Mouse (Mus musculus): ENCODE measurements around the gene Mtif3. TPM values are rescaled to one million over a fixed set of nuclear protein-coding genes. Genes with fewer than 3 reads are reported as not detected.
A peak's percentile ranks its signal among the peaks of the same experiment; 100 is the strongest.
"Not testable (repeated sequence)": the region's sequence is repeated elsewhere in the genome, so short reads cannot be mapped to it uniquely, and the experiment has no call there.

Gene Mtif3
- total RNA-seq, 2 experiments from 2014 or later, result 17.6 to 20.6 TPM

DNA sequence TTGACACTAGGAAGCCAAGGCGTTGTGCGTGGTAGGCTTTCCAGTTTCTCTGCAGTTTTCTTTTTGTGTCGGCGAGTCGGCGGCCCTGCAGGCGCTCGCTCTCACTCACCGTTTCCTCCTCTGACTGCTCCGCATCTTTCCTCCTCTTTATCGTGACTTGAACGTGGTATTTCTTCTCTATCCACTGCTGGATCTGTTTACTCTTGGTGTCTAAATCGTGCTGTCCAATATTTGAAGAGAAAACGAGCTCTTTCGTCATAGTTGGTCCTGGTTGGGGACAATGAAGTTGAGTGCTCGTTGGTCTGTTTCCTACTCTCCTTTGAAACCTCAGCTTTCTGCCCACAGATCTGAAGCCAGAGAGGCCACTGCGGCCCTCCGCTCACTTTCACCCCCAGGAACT, 6.9 kb downstream of the Mtif3 start:
- intact Hi-C loops (cut with DNase I), result no loop called here

DNA sequence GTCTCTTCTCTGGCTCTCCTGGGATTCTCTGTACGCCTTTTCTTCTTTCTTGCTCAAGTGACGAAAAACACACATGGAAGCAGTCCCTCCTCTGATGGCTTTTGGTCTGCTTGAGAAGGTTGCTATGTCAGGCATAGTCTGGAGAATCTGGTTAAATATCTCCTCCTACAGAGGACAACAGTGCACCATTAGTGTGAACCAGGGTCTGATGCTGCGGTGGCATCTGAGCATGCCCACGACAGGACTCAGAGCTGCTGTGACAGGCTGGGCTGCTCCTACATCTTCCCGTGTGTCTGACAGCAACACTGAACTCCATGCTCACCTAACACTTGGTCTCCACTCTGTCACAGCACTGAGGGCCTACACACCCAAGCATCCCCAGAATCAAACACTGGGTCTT, 7.9 kb downstream of the Mtif3 start:
- no peak for DNase-seq
- intact Hi-C loops (cut with DNase I), result no loop called here

More for the DNA sequence above, 6.9 kb downstream of the Mtif3 start:
- no peak for DNase-seq

- intact Hi-C loops (cut with DNase I), result no loop called here
- DNase-seq, result peak in 1 of 2 experiments; percentile 12
These were observed 9.0 kb downstream of the Mtif3 start for GRCm38 (mm10) chr5:146954576-146954975.

DNA sequence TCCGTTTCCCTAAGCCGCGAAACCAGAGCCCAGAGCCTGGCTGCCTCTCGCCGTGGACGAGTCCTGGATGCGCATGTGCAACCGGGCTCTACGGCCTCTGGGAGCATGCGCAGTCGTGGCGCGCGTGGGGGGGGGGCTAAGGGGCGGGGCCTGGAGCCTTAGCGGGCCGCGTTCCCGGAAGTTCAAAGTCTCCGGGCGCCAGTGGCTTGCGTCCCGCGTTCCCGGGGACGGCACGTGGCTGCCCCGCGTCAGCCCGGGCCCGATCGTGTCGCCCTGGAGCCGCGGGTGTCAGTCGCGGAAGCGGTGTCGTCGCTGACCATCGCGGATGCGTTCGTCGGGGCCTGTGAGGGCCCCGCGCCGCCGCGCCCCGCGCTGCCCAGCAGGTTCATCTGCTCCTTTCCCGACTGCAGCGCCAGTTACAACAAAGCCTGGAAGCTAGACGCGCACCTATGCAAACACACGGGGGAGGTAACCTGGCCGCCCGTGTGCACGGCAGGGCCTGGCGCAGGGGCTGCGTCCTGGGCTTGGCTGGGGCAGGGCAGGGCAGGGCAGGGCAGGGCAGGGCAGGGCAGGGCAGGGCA, 15.0 kb downstream of the Mtif3 start, which contains the start of gene Gtf3a:
TSS of gene Gtf3a (plus strand) at position 150 of the 581 bp plus-strand sequence.
- DNase-seq, result peak; percentile 65 to 75
- intact Hi-C loops (cut with DNase I), result no loop called here

GRCm38 (mm10) chr5:146948041-146948507, 15.5 kb downstream of the Mtif3 start:
- intact Hi-C loops (cut with DNase I), result no loop called here
- DNase-seq, result no peak

- intact Hi-C loops (cut with DNase I), result no loop called here
These were observed 16.1 kb downstream of the Mtif3 start for GRCm38 (mm10) chr5:146947497-146947896.

GRCm38 (mm10) chr5:146946682-146947081, 16.9 kb downstream of the Mtif3 start:
- intact Hi-C loops (cut with DNase I), result no loop called here
- no peak for DNase-seq

More at GRCm38 (mm10) chr5:146947497-146947896, 16.1 kb downstream of the Mtif3 start:
- DNase-seq, result no peak

GRCm38 (mm10) chr5:146944568-146944967, 19.0 kb downstream of the Mtif3 start:
- intact Hi-C loops (cut with DNase I), result loop anchor here (5.0 kb wide), 1 partner anchor 43 kb away; no protein-coding TSS in a partner anchor
- no peak for DNase-seq

DNA sequence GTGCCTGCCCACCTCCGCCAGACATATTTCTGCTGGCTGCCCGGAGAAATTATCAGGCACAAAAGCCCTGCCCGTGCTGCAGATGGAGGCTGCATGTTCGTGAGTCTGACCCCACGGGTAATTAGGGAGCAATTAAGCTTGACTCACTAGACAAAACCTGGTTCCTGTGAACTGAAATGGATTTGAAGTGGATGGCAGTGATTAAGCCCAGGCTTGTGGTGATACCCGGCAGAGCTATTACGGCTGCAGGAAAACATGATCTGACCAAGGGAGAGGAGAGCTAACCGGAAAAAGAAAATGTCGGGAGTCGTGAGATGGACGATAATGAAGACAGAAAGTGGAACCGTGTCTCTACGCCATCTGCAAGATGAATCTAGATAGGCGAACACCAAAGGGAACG, 20.6 kb downstream of the Mtif3 start:
- no peak for DNase-seq
- intact Hi-C loops (cut with DNase I), result loop anchor here (5.0 kb wide), 1 partner anchor 44 kb away; no protein-coding TSS in a partner anchor

DNA sequence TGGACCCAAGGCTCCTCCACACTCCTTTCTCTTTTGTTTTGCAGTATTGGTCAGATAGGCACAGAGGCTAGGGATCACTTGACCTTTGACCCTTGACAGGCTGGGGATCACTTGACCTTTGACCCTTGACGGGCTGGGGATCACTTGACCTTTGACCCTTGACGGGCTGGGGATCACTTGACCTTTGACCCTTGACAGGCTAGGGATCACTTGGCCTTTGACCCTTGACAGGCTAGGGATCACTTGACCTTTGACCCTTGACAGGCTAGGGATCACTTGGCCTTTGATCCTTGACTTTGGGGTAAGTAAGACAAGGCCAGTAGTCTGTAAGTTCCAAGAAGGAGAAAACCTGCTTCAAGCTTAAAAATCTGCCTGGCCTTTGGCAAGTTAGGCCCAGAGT, 21.7 kb downstream of the Mtif3 start:
- not testable (repeated sequence) for DNase-seq
- intact Hi-C loops (cut with DNase I), result loop anchor here (5.0 kb wide), 1 partner anchor 45 kb away; no protein-coding TSS in a partner anchor

- intact Hi-C loops (cut with DNase I), result loop anchor here (5.0 kb wide), 1 partner anchor 47 kb away; no protein-coding TSS in a partner anchor
- no peak for DNase-seq
These were observed 23.4 kb downstream of the Mtif3 start for GRCm38 (mm10) chr5:146940219-146940618.

GRCm38 (mm10) chr5:146939109-146939796, 24.3 kb downstream of the Mtif3 start:
- no peak for DNase-seq
- intact Hi-C loops (cut with DNase I), result loop anchor here (2.0 kb wide), 1 partner anchor 288 kb away; no protein-coding TSS in a partner anchor

DNA sequence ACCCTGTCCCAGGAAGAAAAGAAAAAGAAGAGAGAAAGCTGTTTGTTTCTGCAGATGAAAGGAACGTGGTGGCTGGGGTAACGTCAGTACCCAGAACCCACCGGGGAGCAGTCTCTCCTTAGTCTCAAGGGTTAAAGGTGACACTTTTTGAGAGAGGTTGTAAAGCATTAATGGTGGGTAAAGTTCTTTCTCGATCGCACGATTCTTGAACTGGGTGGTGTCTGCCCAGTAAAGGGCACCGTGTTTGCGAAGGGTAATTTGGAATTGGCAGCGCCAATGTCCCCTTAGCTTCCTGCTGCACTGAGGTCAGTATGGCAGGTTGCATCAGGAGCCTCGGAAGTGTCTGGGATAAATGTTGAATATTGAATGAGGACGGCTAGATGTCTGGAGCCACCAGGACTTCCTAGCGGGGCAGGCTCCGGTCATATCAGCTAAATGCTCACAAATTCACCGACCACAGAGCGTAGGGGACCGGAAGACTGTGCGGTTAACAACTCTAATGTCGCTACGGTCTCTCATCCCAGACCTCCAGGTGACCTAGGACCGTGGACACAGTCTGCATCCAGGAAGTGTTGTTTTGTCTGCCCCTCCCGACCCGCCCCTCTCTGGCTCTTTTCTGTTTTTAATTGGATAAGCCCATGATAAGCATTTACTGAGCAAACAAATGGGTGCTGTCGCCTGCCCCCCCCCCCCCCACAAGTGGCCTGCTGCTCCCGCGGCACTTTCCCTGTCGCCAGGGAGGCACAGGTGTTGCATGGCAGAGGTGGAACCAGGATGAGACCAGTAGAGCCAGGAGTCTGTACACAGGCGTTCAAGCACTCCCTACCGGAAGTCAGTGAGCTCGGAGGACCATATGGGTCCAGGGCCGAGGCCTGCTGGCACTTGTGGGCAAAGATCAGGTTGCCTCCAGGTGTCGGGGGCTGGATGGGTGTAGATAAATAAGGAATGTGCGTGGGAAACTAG, 25.8 kb downstream of the Mtif3 start:
- intact Hi-C loops (cut with DNase I), result loop anchor here (2.0 kb wide), 1 partner anchor 289 kb away; no protein-coding TSS in a partner anchor
- no peak for DNase-seq

DNA sequence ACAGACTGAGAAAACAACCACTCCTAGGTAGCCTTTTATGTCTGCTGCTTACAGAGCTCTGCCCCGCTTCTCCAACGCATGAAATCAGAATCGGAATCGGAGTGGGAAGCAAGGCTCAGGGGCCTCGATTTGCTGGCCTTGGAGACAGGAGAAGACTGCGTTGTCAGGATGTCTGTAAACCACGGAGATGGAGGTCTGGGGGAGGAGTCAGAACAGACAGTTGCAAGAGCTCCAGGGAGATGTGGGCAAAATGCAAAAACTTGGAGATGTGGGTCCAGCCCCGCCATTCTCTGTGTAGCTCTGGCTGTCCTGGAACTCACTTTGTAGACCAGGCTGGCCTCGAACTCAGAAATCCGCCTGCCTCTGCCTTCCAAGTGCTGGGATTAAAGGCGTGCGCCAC, 30.1 kb downstream of the Mtif3 start:
- DNase-seq, result no peak
- intact Hi-C loops (cut with DNase I), result no loop called here

- intact Hi-C loops (cut with DNase I), result no loop called here
- DNase-seq, result no peak
These were observed 31.6 kb downstream of the Mtif3 start for GRCm38 (mm10) chr5:146931904-146932553.

GRCm38 (mm10) chr5:146931422-146931821, 32.2 kb downstream of the Mtif3 start:
- intact Hi-C loops (cut with DNase I), result no loop called here
- no peak for DNase-seq

DNA sequence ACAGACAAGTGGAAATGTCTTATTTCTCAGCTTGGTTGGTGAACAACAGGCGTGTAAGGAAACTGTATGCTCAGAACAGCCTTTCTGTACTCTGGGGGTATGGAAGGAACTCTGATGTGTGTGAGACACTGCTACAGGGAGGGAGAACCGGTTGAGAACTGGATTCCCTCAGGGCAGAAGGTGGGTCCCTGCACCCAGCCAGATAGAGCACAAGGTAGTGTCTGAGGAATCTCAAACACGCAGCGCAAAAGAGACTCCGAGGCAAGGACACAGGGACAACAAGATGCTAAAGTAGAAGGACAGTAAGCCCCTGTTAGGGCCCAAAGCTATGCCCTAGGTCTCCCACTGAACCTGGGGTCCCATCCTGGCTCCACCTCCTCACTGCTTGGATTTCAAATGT, 36.9 kb downstream of the Mtif3 start:
- intact Hi-C loops (cut with DNase I), result no loop called here
- DNase-seq, result no peak

- DNase-seq, result no peak
- intact Hi-C loops (cut with DNase I), result no loop called here
These were observed 40.1 kb downstream of the Mtif3 start for GRCm38 (mm10) chr5:146923547-146923946.

DNA sequence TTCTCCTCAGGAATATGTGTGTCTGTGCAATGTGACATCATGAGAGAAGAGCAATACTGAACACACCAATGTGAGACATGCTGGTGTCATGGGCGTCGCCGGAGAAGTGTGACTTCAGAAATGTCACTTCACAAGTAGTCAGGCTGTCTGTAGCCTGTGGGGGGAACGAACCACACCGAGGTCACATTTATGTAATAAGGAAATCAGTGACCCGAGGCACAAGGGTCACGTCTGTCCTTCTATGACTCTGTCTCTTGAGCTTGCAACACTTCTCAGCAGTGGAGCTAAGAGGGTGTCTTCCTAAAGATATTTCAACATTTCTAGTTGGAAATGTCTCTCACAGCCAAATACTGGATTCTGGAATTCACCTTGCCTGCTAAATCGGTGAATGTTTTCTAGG, 42.4 kb downstream of the Mtif3 start:
- DNase-seq, result no peak
- intact Hi-C loops (cut with DNase I), result no loop called here
